Mouse (Mus musculus) liver, adult 2 months (tissue): ENCODE measurements around the gene Msx3.

ENCODE experiments used
- CTCF ChIP-seq: fragments of 200-500 bp; IDR thresholded peaks from 2 replicates; pipeline ENCODE4 v1.5.1; 2011; ENCODE audit warnings: low read depth, low read length, control low read depth
- POLR2A ChIP-seq: fragments of 200-500 bp; IDR thresholded peaks from 2 replicates; pipeline ENCODE4 v1.6.1; 2011; ENCODE audit warnings: low read length, control low read depth; ENCODE audit not compliant: insufficient read depth; ENCODE audit errors: extremely low read depth

DNA sequence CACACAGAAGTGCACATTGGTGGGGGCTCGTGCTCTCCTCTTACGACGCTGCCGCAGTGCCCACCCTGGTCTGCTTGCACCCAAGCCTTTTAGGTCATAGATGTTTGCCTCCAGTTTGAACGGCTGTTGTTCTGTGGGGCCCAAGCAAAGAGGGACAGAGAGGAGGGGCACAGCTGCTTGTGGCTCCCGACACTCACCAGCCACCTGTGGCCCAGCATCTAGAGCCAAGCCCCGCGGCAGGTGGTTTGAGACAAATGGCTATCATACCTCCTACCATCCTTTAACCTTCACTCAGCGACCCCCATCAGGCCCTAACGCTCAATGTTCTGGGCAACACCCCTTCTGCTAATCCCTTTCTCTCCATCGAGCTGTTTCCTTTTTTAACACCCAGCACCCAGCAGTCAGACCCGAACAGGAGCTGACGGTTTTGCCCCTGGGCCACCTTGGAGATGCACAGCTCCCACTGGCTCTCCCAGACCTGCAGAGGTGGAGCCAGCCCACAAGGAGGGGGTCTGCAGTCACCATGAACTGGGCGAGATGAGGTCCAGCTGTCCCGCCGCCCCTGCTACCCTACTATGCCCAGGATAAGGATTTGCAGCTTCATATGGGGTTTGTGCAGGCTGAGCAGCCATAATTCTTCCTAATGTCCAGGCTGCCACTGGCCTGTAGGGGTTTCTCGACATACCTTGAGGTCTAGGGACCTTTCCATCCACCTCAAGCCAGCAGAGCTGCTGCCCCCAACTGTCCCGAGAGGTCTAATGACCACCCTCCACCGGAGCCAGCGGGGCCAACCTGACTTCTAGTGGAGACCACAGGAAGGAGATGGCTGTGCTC is 32.7 kb upstream of the Msx3 start:
- TF ChIP-seq POLR2A (no peak), CTCF (no peak)
